Mouse (Mus musculus) heart, postnatal 0 days (tissue): ENCODE results near the gene Mcl1.

Experiments used
- CTCF ChIP-seq: IDR thresholded peaks from 2 replicates; pipeline ENCODE4 v1.5.1; 2016; ENCODE audit warnings: antibody characterized with exemption, control low read depth, low read depth
- EP300 ChIP-seq: IDR thresholded peaks from 2 replicates; pipeline ENCODE4 v1.6.1; 2016; ENCODE audit warnings: antibody characterized with exemption, low read depth

GRCm38 (mm10) chr3:95631304-95631703 lies 27.3 kb upstream of the Mcl1 start:
- TF ChIP-seq CTCF (no peak), EP300 (no peak)
